Mouse (Mus musculus) kidney, adult 2 months (tissue): ENCODE measurements around the gene Eddm3b. TPM values are rescaled to one million over a fixed set of nuclear protein-coding genes. Genes with fewer than 3 reads are reported as not detected.

Source experiments
- DNase-seq: peaks from one replicate; pipeline ENCODE4 v3.0.0; 2021
- H3K27ac ChIP-seq: fragments of 200-500 bp; 2 replicates; pipeline ENCODE4 v1.5.1; 2012; ENCODE audit warnings: low read depth, low read length, control low read depth, inconsistent platforms; ENCODE audit not compliant: insufficient read depth
- H3K27me3 ChIP-seq: fragments of 200-500 bp; replicated peaks from 2 replicates; pipeline ENCODE4 v1.6.1; 2012; ENCODE audit warnings: mild to moderate bottlenecking, moderate library complexity, low read length, inconsistent platforms; ENCODE audit not compliant: control insufficient read depth, insufficient read depth
- H3K36me3 ChIP-seq: fragments of 200-500 bp; 2 replicates; pipeline ENCODE4 v1.6.1; 2012; ENCODE audit warnings: mild to moderate bottlenecking, moderate library complexity, low read length, inconsistent platforms; ENCODE audit not compliant: control insufficient read depth, insufficient read depth
- H3K4me1 ChIP-seq: fragments of 200-500 bp; 2 replicates; pipeline ENCODE4 v1.6.1; 2011; ENCODE audit warnings: low read length; ENCODE audit not compliant: control insufficient read depth, insufficient read depth
- H3K4me3 ChIP-seq: fragments of 200-500 bp; 2 replicates; pipeline ENCODE4 v1.5.1; 2011; ENCODE audit warnings: mild to moderate bottlenecking, low read depth, low read length, control low read depth; ENCODE audit not compliant: insufficient read depth
- CTCF ChIP-seq: fragments of 200-500 bp; conservative IDR thresholded peaks from 2 replicates; pipeline ENCODE4 v1.5.1; 2011; ENCODE audit warnings: low read depth, mild to moderate bottlenecking, control low read depth, low read length, moderate library complexity, mixed read lengths; ENCODE audit not compliant: insufficient read depth, insufficient read length
- POLR2A ChIP-seq: fragments of 200-500 bp; IDR thresholded peaks from one replicate; pipeline ENCODE4 v1.6.1; 2011; ENCODE audit warnings: low read depth, low read length, control low read depth
- WGBS: fragments of 180-500 bp; shearing (Covaris S2); methylation state at CpG from one replicate; pipeline ENCODE4 v1.1.7; 2018; 5-methylcytosine and 5-hydroxymethylcytosine counted together
- polyA plus RNA-seq: library from polyadenylated mRNA; depleted of rRNA; stranded (reverse); fragments of >200 nt; gene quantifications from 2 replicates; pipeline ENCODE4 v1.2.3, GENCODE M21; 2012

The Eddm3b gene
- polyA plus RNA-seq, 1 experiment: 0.42 TPM

DNA sequence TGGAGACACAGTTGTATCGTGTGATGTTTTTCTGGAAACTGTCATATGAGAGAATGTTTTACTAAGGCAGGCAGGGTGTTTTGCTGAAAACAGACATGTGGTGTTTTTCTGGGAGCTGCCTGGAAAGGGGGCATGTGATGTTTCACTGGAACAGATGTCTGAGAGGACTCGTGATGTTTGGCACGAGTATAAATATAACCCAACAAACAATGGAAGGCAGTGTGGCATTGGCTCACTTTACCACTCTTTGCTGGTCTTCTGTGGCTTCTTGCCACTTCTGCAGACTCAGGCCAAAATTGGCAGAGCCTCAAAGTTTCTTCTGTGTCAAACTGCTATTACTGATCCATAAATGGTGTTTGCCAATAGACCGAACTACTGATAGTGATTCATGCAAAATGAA lies 29.1 kb downstream of the Eddm3b start:
- WGBS: 68% methylated on average over 4 of the region's 4 CpGs
- Histone ChIP-seq H3K4me3 (no peak overlapping the region), H3K36me3 (no peaks in the 10 kb centered on the region), H3K27ac (no peak overlapping the region), H3K27me3 (no peaks in the 10 kb centered on the region), H3K4me1 (no peaks in the 10 kb centered on the region)
- TF ChIP-seq CTCF (no peak), POLR2A (no peak)
- DNase-seq: no peak

GRCm38 (mm10) chr14:51143937-51144336 lies 29.7 kb downstream of the Eddm3b start:
- no peaks in the 10 kb centered on the region for H3K36me3 ChIP-seq
- no peak overlapping the region for H3K27ac ChIP-seq
- H3K27me3 ChIP-seq: no peaks in the 10 kb centered on the region
- H3K4me1 ChIP-seq: no peaks in the 10 kb centered on the region
- TF ChIP-seq POLR2A (no peak), CTCF (no peak)
- no peak overlapping the region for H3K4me3 ChIP-seq
- WGBS: 68% methylated on average over 2 of the region's 2 CpGs
- DNase-seq: no peak

GRCm38 (mm10) chr14:51144451-51144850 lies 30.2 kb downstream of the Eddm3b start:
- Histone ChIP-seq H3K27me3 (no peaks in the 10 kb centered on the region), H3K27ac (no peak overlapping the region), H3K4me3 (no peak overlapping the region), H3K36me3 (no peaks in the 10 kb centered on the region), H3K4me1 (no peaks in the 10 kb centered on the region)
- 97% methylated on average over 4 of the region's 4 CpGs for WGBS
- no peak for TF ChIP-seq CTCF
- DNase-seq: no peak

- Histone ChIP-seq H3K4me1 (no peaks in the 10 kb centered on the region), H3K27ac (no peak overlapping the region), H3K36me3 (no peaks in the 10 kb centered on the region), H3K27me3 (no peaks in the 10 kb centered on the region), H3K4me3 (no peak overlapping the region)
- no peak for DNase-seq
- WGBS: 70% methylated on average over 6 of the region's 6 CpGs
- TF ChIP-seq POLR2A (no peak), CTCF (no peak)
Observed at GRCm38 (mm10) chr14:51145521-51145920, 31.3 kb downstream of the Eddm3b start.

DNA sequence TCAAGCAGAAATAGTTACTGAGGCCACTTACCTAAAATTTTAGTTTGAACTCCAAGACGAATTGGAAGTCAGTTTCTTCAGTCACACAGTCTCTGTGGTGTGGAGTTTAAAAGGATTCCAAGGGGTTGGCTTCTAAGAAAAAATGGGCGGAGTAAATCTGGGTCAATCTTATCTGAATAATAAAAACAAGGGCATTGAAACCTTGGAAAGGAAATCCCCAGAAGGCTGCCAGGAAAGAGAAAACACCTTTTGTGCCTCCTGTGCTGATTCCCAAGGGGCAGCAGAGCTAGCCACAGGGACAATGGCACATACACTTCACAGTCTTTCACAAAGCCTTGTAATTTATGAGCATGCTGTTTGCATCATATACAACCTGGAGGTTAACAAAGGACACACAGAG lies 32.5 kb downstream of the Eddm3b start, which contains the start of gene Rnase1:
TSS of gene Rnase1 (minus strand) at position 101 of the 400 bp plus-strand sequence.
- H3K4me3 ChIP-seq: no peak within 1 kb of the TSS
- H3K27ac ChIP-seq: no peak within 1 kb of the TSS
- H3K36me3 ChIP-seq: no peaks in the 10 kb centered on the region
- 71% methylated on average over 2 of the region's 2 CpGs for WGBS
- TF ChIP-seq CTCF (no peak), POLR2A (no peak)
- H3K27me3 ChIP-seq: no peaks in the 10 kb centered on the region
- H3K4me1 ChIP-seq: no peaks in the 10 kb centered on the region
- no peak for DNase-seq

- no peak overlapping the region for H3K4me3 ChIP-seq
- no peaks in the 10 kb centered on the region for H3K36me3 ChIP-seq
- TF ChIP-seq POLR2A (no peak), CTCF (no peak)
- no peaks in the 10 kb centered on the region for H3K27me3 ChIP-seq
- DNase-seq: no peak
- WGBS: 67% methylated on average over 3 of the region's 3 CpGs
- H3K4me1 ChIP-seq: no peaks in the 10 kb centered on the region
- H3K27ac ChIP-seq: no peak overlapping the region
Observed at GRCm38 (mm10) chr14:51148006-51148405, 33.8 kb downstream of the Eddm3b start.

GRCm38 (mm10) chr14:51149164-51149563 lies 34.9 kb downstream of the Eddm3b start:
- no peak overlapping the region for H3K27ac ChIP-seq
- 26% methylated on average over 5 of the region's 5 CpGs for WGBS
- H3K36me3 ChIP-seq: no peaks in the 10 kb centered on the region
- H3K4me1 ChIP-seq: no peaks in the 10 kb centered on the region
- no peak overlapping the region for H3K4me3 ChIP-seq
- no peaks in the 10 kb centered on the region for H3K27me3 ChIP-seq
- DNase-seq: no peak
- TF ChIP-seq CTCF: no peak
- TF ChIP-seq POLR2A: no peak
